Mouse (Mus musculus) cerebellum, postnatal 25 days (tissue): ENCODE results near the gene Gm11060.
A peak's percentile ranks its signal among the peaks of the same experiment; 100 is the strongest.

Source experiments
- DNase-seq, 2 experiments: peaks; one replicate each; pipeline ENCODE4 v3.0.0; 2021; ENCODE audit warnings: mixed read lengths in 2 of 2

Gene Gm11060

GRCm38 (mm10) chr2:105091718-105092117 lies at the start of gene Gm11060:
Gene Gm11060, plus strand, starts transcription at chr2:105092018.
- no peak for DNase-seq

GRCm38 (mm10) chr2:105043152-105043551 lies 48.7 kb upstream of the Gm11060 start:
- DNase-seq: no peak

GRCm38 (mm10) chr2:105048301-105048700 lies 43.5 kb upstream of the Gm11060 start:
- no peak for DNase-seq

- no peak for DNase-seq
Observed at GRCm38 (mm10) chr2:105055529-105055928, 36.3 kb upstream of the Gm11060 start.

- no peak for DNase-seq
Observed at GRCm38 (mm10) chr2:105058577-105059116, 33.2 kb upstream of the Gm11060 start.

GRCm38 (mm10) chr2:105062741-105063372 lies 29.0 kb upstream of the Gm11060 start:
- no peak for DNase-seq

GRCm38 (mm10) chr2:105072496-105072895 lies 19.3 kb upstream of the Gm11060 start:
- no peak for DNase-seq

- DNase-seq: peak in 1 of 2 experiments; percentile 12
Observed at GRCm38 (mm10) chr2:105074196-105074595, 17.6 kb upstream of the Gm11060 start.

- DNase-seq: no peak
Observed at GRCm38 (mm10) chr2:105075809-105076208, 16.0 kb upstream of the Gm11060 start.

GRCm38 (mm10) chr2:105077151-105077550 lies 14.7 kb upstream of the Gm11060 start:
- DNase-seq: no peak

GRCm38 (mm10) chr2:105082256-105082790 lies 9.5 kb upstream of the Gm11060 start:
- no peak for DNase-seq

GRCm38 (mm10) chr2:105084035-105084434 lies 7.8 kb upstream of the Gm11060 start:
- no peak for DNase-seq

GRCm38 (mm10) chr2:105086081-105086480 lies 5.7 kb upstream of the Gm11060 start:
- DNase-seq: no peak

- DNase-seq: no peak
Observed at GRCm38 (mm10) chr2:105088005-105088404, 3.8 kb upstream of the Gm11060 start.

- no peak for DNase-seq
Observed at GRCm38 (mm10) chr2:105089083-105089482, 2.7 kb upstream of the Gm11060 start.

GRCm38 (mm10) chr2:105089581-105090508 lies 2.0 kb upstream of the Gm11060 start:
- DNase-seq: no peak

- no peak for DNase-seq
Observed at GRCm38 (mm10) chr2:105090991-105091390, 827 bp upstream of the Gm11060 start.

- DNase-seq: no peak
Observed at GRCm38 (mm10) chr2:105097294-105097953, 5.6 kb downstream of the Gm11060 start.

GRCm38 (mm10) chr2:105099410-105099809 lies 7.6 kb downstream of the Gm11060 start:
- peak in 1 of 2 experiments; percentile 18 for DNase-seq

GRCm38 (mm10) chr2:105100541-105100940 lies 8.7 kb downstream of the Gm11060 start:
- no peak for DNase-seq

- DNase-seq: peak; percentile 93 to 96
Observed at GRCm38 (mm10) chr2:105108703-105109158, 16.9 kb downstream of the Gm11060 start.

- peak; percentile 56 to 67 for DNase-seq
Observed at GRCm38 (mm10) chr2:105114074-105114473, 22.3 kb downstream of the Gm11060 start.

- no peak for DNase-seq
Observed at GRCm38 (mm10) chr2:105117669-105118068, 25.9 kb downstream of the Gm11060 start.
